Mouse (Mus musculus) myocyte (in vitro differentiated cells): ENCODE results near the gene Uba3.

Experiments used
- E2F4 ChIP-seq: IDR thresholded peaks from one replicate; pipeline ENCODE4 v1.6.1; 2011; ENCODE audit warnings: mild to moderate bottlenecking, control low read depth, moderate library complexity; ENCODE audit not compliant: insufficient read depth
- MAX ChIP-seq: IDR thresholded peaks from one replicate; pipeline ENCODE4 v1.6.1; 2011; ENCODE audit warnings: low read depth, mild to moderate bottlenecking, control low read depth
- MYOD1 ChIP-seq, 3 experiments: IDR thresholded peaks; one replicate each; pipeline ENCODE4 v1.6.1; 2011; ENCODE audit warnings: control low read depth in 2 of 3, low read depth in 2 of 3, mild to moderate bottlenecking in 2 of 3, moderate library complexity in 1 of 3; ENCODE audit not compliant: insufficient read length in 2 of 3, control insufficient read depth in 1 of 3
- MYOG ChIP-seq, 3 experiments: IDR thresholded peaks; one replicate each; pipeline ENCODE4 v1.6.1; 2011; ENCODE audit warnings: control low read depth in 2 of 3, low read depth in 2 of 3, mild to moderate bottlenecking in 2 of 3; ENCODE audit not compliant: insufficient read length in 2 of 3, control insufficient read depth in 1 of 3, insufficient read depth in 1 of 3
- POLR2A ChIP-seq: IDR thresholded peaks from one replicate; pipeline ENCODE4 v1.6.1; 2011; ENCODE audit warnings: low read depth, mild to moderate bottlenecking, control low read depth, moderate library complexity; ENCODE audit not compliant: insufficient read length
- POLR2AphosphoS2 ChIP-seq: IDR thresholded peaks from one replicate; pipeline ENCODE4 v1.6.1; 2011; ENCODE audit warnings: low read depth, control low read depth; ENCODE audit not compliant: insufficient read length
- REST ChIP-seq: IDR thresholded peaks from one replicate; pipeline ENCODE4 v1.6.1; 2011; ENCODE audit warnings: mild to moderate bottlenecking, control low read depth, moderate library complexity; ENCODE audit not compliant: insufficient read depth, insufficient read length
- TCF3 ChIP-seq: IDR thresholded peaks from one replicate; pipeline ENCODE4 v1.6.1; 2011; ENCODE audit warnings: low read depth, control low read depth; ENCODE audit not compliant: insufficient read length
- USF1 ChIP-seq: IDR thresholded peaks from one replicate; pipeline ENCODE4 v1.6.1; 2011; ENCODE audit warnings: low read depth, mild to moderate bottlenecking, control low read depth, moderate library complexity

GRCm38 (mm10) chr6:97250966-97251365 lies 45.5 kb upstream of the Uba3 start:
- TF ChIP-seq POLR2A (no peak), MYOG (IDR thresholded peaks at IDR 0.05; ENCODE audit: control insufficient read depth in 1 of 3, insufficient read depth in 1 of 3, insufficient read length in 2 of 3, low read depth in 2 of 3) (no peak), USF1 (no peak), TCF3 (no peak), REST (no peak), POLR2AphosphoS2 (no peak), E2F4 (no peak), MYOD1 (IDR thresholded peaks at IDR 0.05; ENCODE audit: control insufficient read depth in 1 of 3, insufficient read length in 2 of 3, low read depth in 2 of 3) (no peak), MAX (no peak)
